Mouse (Mus musculus) bone marrow macrophage, adult 2 months (primary cell): ENCODE data around the gene Prex1.

ENCODE experiments used
- CTCF ChIP-seq: IDR thresholded peaks from 2 replicates; pipeline ENCODE4 v1.5.1; 2012; ENCODE audit warnings: low read depth, mild to moderate bottlenecking, low read length, moderate library complexity
- POLR2A ChIP-seq: IDR thresholded peaks from 2 replicates; pipeline ENCODE4 v1.6.1; 2012; ENCODE audit warnings: mild to moderate bottlenecking, low read depth, low read length, borderline replicate concordance

DNA sequence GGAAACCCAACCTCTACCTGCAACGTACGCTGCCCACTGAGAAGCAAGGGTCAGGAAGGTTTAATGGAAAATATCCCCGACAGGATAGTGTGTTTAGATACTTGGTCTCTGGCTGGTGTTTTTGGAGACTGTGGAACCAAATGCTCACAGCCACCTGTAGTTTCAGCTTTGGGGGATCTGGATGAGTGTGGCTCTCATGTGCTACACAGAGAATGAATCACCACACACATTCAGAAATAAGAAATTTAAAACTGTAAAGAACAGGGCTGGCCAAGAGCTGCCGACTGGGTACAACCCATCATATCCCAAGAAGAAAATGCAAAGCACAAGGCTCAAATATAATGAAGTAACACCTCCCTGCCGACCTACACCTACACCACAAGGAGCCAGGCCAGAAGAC lies 73.9 kb downstream of the Prex1 start:
- TF ChIP-seq CTCF, result no peak
- TF ChIP-seq POLR2A, result no peak
